Mouse (Mus musculus): ENCODE results near the gene Psg18.
"Not testable (repeated sequence)": the region's sequence is repeated elsewhere in the genome, so short reads cannot be mapped to it uniquely, and the experiment has no call there.

Psg18 gene

GRCm38 (mm10) chr7:18354909-18355308, at the start of gene Psg18:
Psg18 (minus strand) TSS chr7:18355009.
- DNase-seq (ENCODE audit: low spot score in 2 of 2), result not testable (repeated sequence)

- DNase-seq (ENCODE audit: low spot score in 2 of 2), result no peak
Measured at GRCm38 (mm10) chr7:18403407-18403806, 48.6 kb upstream of the Psg18 start.

DNA sequence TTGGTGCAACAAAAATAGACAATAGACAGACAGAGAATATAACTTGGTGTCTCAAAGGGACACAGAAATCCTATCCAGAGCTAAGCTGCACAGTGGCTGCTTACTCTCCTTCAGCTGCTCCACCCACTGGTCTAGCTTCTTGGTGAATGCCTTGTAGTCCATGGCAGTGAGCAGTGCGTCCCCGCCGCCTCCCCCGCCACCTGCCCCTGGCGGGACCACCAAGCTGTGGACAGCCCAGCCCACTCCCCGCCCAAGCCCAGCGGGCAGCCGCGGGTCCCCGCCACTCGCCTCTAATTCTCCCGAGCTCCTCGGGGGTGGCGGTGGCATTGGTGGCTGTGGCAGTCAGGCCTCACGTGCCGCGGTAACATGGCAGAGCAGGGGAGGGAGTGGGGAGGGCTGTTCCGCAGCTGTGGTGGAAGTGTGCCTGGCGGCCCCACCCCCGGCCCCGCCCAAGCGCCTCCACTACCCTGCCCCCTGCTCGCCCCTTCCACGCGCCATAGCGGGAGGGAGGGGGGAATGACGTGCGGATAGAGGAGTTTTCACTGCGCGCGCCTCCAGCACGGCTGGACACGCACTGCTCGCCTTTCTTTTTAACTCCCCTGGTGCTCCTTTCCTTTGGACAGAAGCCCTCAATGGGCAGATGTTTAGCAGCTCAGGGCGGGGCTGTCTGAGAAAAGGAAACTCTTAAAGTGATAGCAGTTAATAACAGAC, 47.9 kb upstream of the Psg18 start:
- DNase-seq (ENCODE audit: low spot score in 2 of 2), result no peak

- not testable (repeated sequence) for DNase-seq (ENCODE audit: low spot score in 2 of 2)
Measured at GRCm38 (mm10) chr7:18391483-18391882, 36.7 kb upstream of the Psg18 start.

- no peak for DNase-seq (ENCODE audit: low spot score in 2 of 2)
Measured at GRCm38 (mm10) chr7:18378295-18378694, 23.5 kb upstream of the Psg18 start.

DNA sequence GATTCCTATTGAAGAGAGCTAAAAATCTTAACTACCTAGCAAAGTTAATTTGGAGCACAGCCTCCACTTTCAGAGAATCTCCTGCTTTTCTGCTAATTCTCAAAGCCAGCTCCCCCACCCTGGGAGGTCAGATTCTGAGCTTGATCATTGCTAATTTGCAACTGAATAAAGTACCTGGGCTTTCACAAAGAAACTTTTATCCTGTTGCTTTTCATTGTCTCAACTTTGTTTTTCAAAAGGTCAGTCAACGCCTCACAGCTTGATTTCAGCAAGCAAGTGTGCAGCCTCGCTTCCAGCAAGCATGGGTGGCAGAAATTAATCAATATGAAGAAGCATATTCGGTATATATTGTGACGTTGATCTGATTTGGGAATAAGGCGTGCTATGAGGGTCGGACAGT, 19.4 kb downstream of the Psg18 start:
- DNase-seq (ENCODE audit: low spot score in 2 of 2), result not testable (repeated sequence)
